Mouse (Mus musculus) G1E (cell line): ENCODE data around the gene Erp27. TPM values are rescaled to one million over a fixed set of nuclear protein-coding genes. Genes with fewer than 3 reads are reported as not detected.
A peak's percentile ranks its signal among the peaks of the same experiment; 100 is the strongest.

Experiments
- ATAC-seq: 2 replicates; pipeline ENCODE4 v1.8.0; 2016; ENCODE audit warnings: mild to moderate bottlenecking; ENCODE audit not compliant: insufficient number of reproducible peaks, poor library complexity, low FRiP score, severe bottlenecking; ENCODE audit errors: extremely low read depth
- DNase-seq: peaks from one replicate; pipeline ENCODE4 v3.0.0; 2012; ENCODE audit warnings: low spot score
- H3K27me3 ChIP-seq: 2 replicates; pipeline ENCODE4 v1.6.1; 2012; ENCODE audit warnings: mild to moderate bottlenecking, low read length, inconsistent platforms; ENCODE audit not compliant: insufficient read depth
- H3K36me3 ChIP-seq: replicated peaks from 2 replicates; pipeline ENCODE3; 2012; ENCODE audit warnings: mild to moderate bottlenecking, inconsistent platforms
- H3K4me1 ChIP-seq: 2 replicates; pipeline ENCODE4 v1.6.1; 2012; ENCODE audit warnings: low read depth, low read length, inconsistent platforms, mixed read lengths; ENCODE audit not compliant: insufficient read depth
- H3K4me3 ChIP-seq: 2 replicates; pipeline ENCODE4 v1.5.1; 2012; ENCODE audit warnings: low read depth, mild to moderate bottlenecking, inconsistent platforms, low read length, moderate library complexity, mixed read lengths
- H3K9me3 ChIP-seq: replicated peaks from 2 replicates; pipeline ENCODE4 v1.6.1; 2012; ENCODE audit warnings: inconsistent platforms
- CTCF ChIP-seq: IDR thresholded peaks from 2 replicates; pipeline ENCODE4 v1.5.1; 2012; ENCODE audit warnings: low read depth, low read length, inconsistent platforms, mixed read lengths
- GATA1 ChIP-seq: IDR thresholded peaks from 2 replicates; pipeline ENCODE4 v1.6.1; 2012; ENCODE audit warnings: borderline replicate concordance, low read length, inconsistent platforms, mixed read lengths
- GATA2 ChIP-seq: IDR thresholded peaks from 2 replicates; pipeline ENCODE4 v1.6.1; 2012; ENCODE audit warnings: low read depth, low read length, inconsistent platforms, borderline replicate concordance
- POLR2AphosphoS5 ChIP-seq: IDR thresholded peaks from 2 replicates; pipeline ENCODE4 v1.6.1; 2012; ENCODE audit warnings: low read depth, low read length, inconsistent platforms; ENCODE audit not compliant: insufficient replicate concordance
- TAL1 ChIP-seq: conservative IDR thresholded peaks from 2 replicates; pipeline ENCODE4 v1.6.1; 2012; ENCODE audit warnings: low read depth, low read length, inconsistent platforms, mixed read lengths
- polyA plus RNA-seq: library from polyadenylated mRNA; stranded (reverse); fragments of >175 nt; gene quantifications from 2 replicates; pipeline ENCODE4 v1.2.3, GENCODE M21; 2012
- total RNA-seq, 2 experiments: library from RNA; stranded (forward) in 1 of 2; stranded (reverse) in 1 of 2; fragments of 200-1000 nt in 1 of 2; fragments of >200 nt in 1 of 2; fragmentation: Nextera tagmentation in 1 of 2; gene quantifications; 2 replicates each; pipeline ENCODE4 v1.2.3; 2014 to 2017

Erp27 gene
- total and polyA plus RNA-seq, 3 experiments: 0.87 TPM; not detected in 2

GRCm38 (mm10) chr6:136959131-136959530 lies 37.2 kb upstream of the Erp27 start:
- DNase-seq: no peak
- ATAC-seq: no peak
- H3K4me1 ChIP-seq: peaks cover 49% of the 10 kb centered on the region

GRCm38 (mm10) chr6:136957062-136957461 lies 35.1 kb upstream of the Erp27 start:
- Histone ChIP-seq H3K4me1 (peaks cover 47% of the 10 kb centered on the region), H3K4me3 (no peak overlapping the region), H3K36me3 (no peaks in the 10 kb centered on the region), H3K9me3 (no peaks in the 10 kb centered on the region), H3K27me3 (no peaks in the 10 kb centered on the region)
- TF ChIP-seq GATA2 (no peak), GATA1 (no peak), CTCF (no peak), POLR2AphosphoS5 (no peak), TAL1 (no peak)
- ATAC-seq: no peak
- no peak for DNase-seq

More at GRCm38 (mm10) chr6:136959131-136959530, 37.2 kb upstream of the Erp27 start:
- H3K9me3 ChIP-seq: no peaks in the 10 kb centered on the region
- H3K27me3 ChIP-seq: no peaks in the 10 kb centered on the region
- no peaks in the 10 kb centered on the region for H3K36me3 ChIP-seq
- H3K4me3 ChIP-seq: no peak overlapping the region
- no peak for TF ChIP-seq TAL1
- no peak for TF ChIP-seq GATA2
- TF ChIP-seq POLR2AphosphoS5: no peak
- TF ChIP-seq GATA1: no peak
- TF ChIP-seq CTCF: no peak

- no peaks in the 10 kb centered on the region for H3K36me3 ChIP-seq
- no peak; the same call in 1 of the 2 replicates for ATAC-seq
These were observed 33.3 kb upstream of the Erp27 start for GRCm38 (mm10) chr6:136955240-136955639.

GRCm38 (mm10) chr6:136954715-136955114 lies 32.7 kb upstream of the Erp27 start:
- Histone ChIP-seq H3K4me1 (peaks cover 32% of the 10 kb centered on the region), H3K9me3 (no peaks in the 10 kb centered on the region), H3K36me3 (no peaks in the 10 kb centered on the region), H3K4me3 (no peak overlapping the region; the same call in 1 of the 2 replicates), H3K27me3 (no peaks in the 10 kb centered on the region)
- ATAC-seq (no peak), DNase-seq (no peak)
- TF ChIP-seq GATA1 (no peak), POLR2AphosphoS5 (no peak), CTCF (no peak), GATA2 (no peak), TAL1 (no peak)

More at GRCm38 (mm10) chr6:136955240-136955639, 33.3 kb upstream of the Erp27 start:
- TF ChIP-seq TAL1 (no peak), GATA1 (no peak), CTCF (no peak), GATA2 (no peak), POLR2AphosphoS5 (no peak)
- Histone ChIP-seq H3K9me3 (no peaks in the 10 kb centered on the region), H3K27me3 (no peaks in the 10 kb centered on the region), H3K4me3 (no peak overlapping the region), H3K4me1 (peaks cover 34% of the 10 kb centered on the region)
- no peak for DNase-seq

GRCm38 (mm10) chr6:136954192-136954591 lies 32.2 kb upstream of the Erp27 start:
- peak; percentile 62 for ATAC-seq
- Histone ChIP-seq H3K4me3 (no peak overlapping the region), H3K27me3 (no peaks in the 10 kb centered on the region), H3K36me3 (no peaks in the 10 kb centered on the region), H3K9me3 (no peaks in the 10 kb centered on the region), H3K4me1 (peaks cover 30% of the 10 kb centered on the region)
- TF ChIP-seq TAL1 (no peak), CTCF (no peak), POLR2AphosphoS5 (no peak), GATA1 (no peak), GATA2 (no peak)
- DNase-seq: no peak

GRCm38 (mm10) chr6:136952930-136953329 lies 30.9 kb upstream of the Erp27 start:
- Histone ChIP-seq H3K4me1 (peaks cover 29% of the 10 kb centered on the region), H3K36me3 (no peaks in the 10 kb centered on the region), H3K9me3 (no peaks in the 10 kb centered on the region), H3K27me3 (no peaks in the 10 kb centered on the region), H3K4me3 (no peak overlapping the region)
- DNase-seq (no peak), ATAC-seq (no peak)
- no peak for TF ChIP-seq GATA1
- TF ChIP-seq TAL1: no peak
